12 mouse cellular contexts compared by ENCODE assay signal in genomic region chr3:115856484-115857022, GRCm38 (mm10). TPM values are rescaled to one million over a fixed set of nuclear protein-coding genes. Genes with fewer than 3 reads are reported as not detected.
A peak's percentile ranks its signal among the peaks of the same experiment; 100 is the strongest.
DNase-seq lines count a peak whose midpoint lies in the region; ATAC-seq lines count a peak whose summit lies in the region.
"Had no signal": no experiment of that assay in that cellular context is flagged by ENCODE, and none has a peak within 500 bp of the region (broad histone marks: within the 10 kb centered on the region; RNA-seq: fewer than 3 reads in every experiment).

No protein-coding gene starts in this region.

- H3K9me3 ChIP-seq in forebrain, embryonic 15.5 days: no peaks in the 10 kb centered on the region
- H3K9me3 ChIP-seq in midbrain, embryonic 10.5 days (replicated peaks): no peaks in the 10 kb centered on the region
- no peaks in the 10 kb centered on the region for H3K9me3 ChIP-seq in intestine, embryonic 15.5 days
- H3K9me3 ChIP-seq in kidney, embryonic 16.5 days (ENCODE audit: low read length): no peaks in the 10 kb centered on the region
- H3K9me3 ChIP-seq: limb, embryonic 13.5 days had no signal

- no peak overlapping the region for H3K9ac ChIP-seq in forebrain, embryonic 15.5 days (replicated peaks)
- H3K9ac ChIP-seq in intestine, embryonic 15.5 days: no peak overlapping the region
- no peak overlapping the region for H3K9ac ChIP-seq in kidney, embryonic 16.5 days (replicated peaks; ENCODE audit: low read length)
- H3K9ac ChIP-seq: limb, embryonic 13.5 days had no signal

- no peaks in the 10 kb centered on the region for H3K27me3 ChIP-seq in forebrain, embryonic 15.5 days
- no peaks in the 10 kb centered on the region for H3K27me3 ChIP-seq in midbrain, embryonic 10.5 days (ENCODE audit: low read depth, poor library complexity, severe bottlenecking)
- no peaks in the 10 kb centered on the region for H3K27me3 ChIP-seq in intestine, embryonic 15.5 days (replicated peaks)
- no peaks in the 10 kb centered on the region for H3K27me3 ChIP-seq in kidney, embryonic 16.5 days (ENCODE audit: insufficient read depth, low read length)
- H3K27me3 ChIP-seq: limb, embryonic 13.5 days had no signal

- H3K4me1 ChIP-seq in forebrain, embryonic 15.5 days: peaks cover 23% of the 10 kb centered on the region
- peaks cover 37% of the 10 kb centered on the region for H3K4me1 ChIP-seq in midbrain, embryonic 10.5 days
- H3K4me1 ChIP-seq in intestine, embryonic 15.5 days (replicated peaks): no peaks in the 10 kb centered on the region
- no peaks in the 10 kb centered on the region for H3K4me1 ChIP-seq in kidney, embryonic 16.5 days (ENCODE audit: insufficient read depth, low read length)
- H3K4me1 ChIP-seq: limb, embryonic 13.5 days had no signal

- no peak overlapping the region for H3K4me3 ChIP-seq in forebrain, embryonic 15.5 days
- H3K4me3 ChIP-seq in midbrain, embryonic 10.5 days: no peak overlapping the region; the same call in 1 of the 2 replicates
- H3K4me3 ChIP-seq in intestine, embryonic 15.5 days (replicated peaks): no peak overlapping the region
- H3K4me3 ChIP-seq in kidney, embryonic 16.5 days (ENCODE audit: low read length): no peak overlapping the region
- H3K4me3 ChIP-seq: limb, embryonic 13.5 days had no signal

- H3K4me2 ChIP-seq in forebrain, embryonic 15.5 days (replicated peaks): 0 out of 2 replicates have a peak overlapping the region, but pooled peaks have one; percentile 1
- H3K4me2 ChIP-seq in intestine, embryonic 15.5 days (replicated peaks): no peak overlapping the region
- no peak overlapping the region for H3K4me2 ChIP-seq in kidney, embryonic 16.5 days (replicated peaks; ENCODE audit: low read depth, low read length)
- H3K4me2 ChIP-seq: limb, embryonic 13.5 days had no signal

- H3K27ac ChIP-seq in forebrain, embryonic 15.5 days (replicated peaks): peak overlapping the region; percentile 59
- peak overlapping the region; percentile 74; the same call in 1 of the 2 replicates for H3K27ac ChIP-seq in midbrain, embryonic 10.5 days (replicated peaks)
- no peak overlapping the region for H3K27ac ChIP-seq in intestine, embryonic 15.5 days
- no peak overlapping the region for H3K27ac ChIP-seq in kidney, embryonic 16.5 days (ENCODE audit: low read length)
- H3K27ac ChIP-seq: limb, embryonic 13.5 days had no signal

- peak; percentile 22 to 33 for DNase-seq in right cerebral cortex, postnatal 10 days (ENCODE audit: low spot score in 2 of 2)
- no peak for DNase-seq in right cerebral cortex, postnatal 4 days
- DNase-seq in midbrain, embryonic 10.5 days (ENCODE audit: low spot score): peak; percentile 25
- no peak for DNase-seq in thymus, adult 18-20 months
- DNase-seq: cerebellum, postnatal 25 days; heart, postnatal 4 days; kidney, postnatal 10 days; thymus, postnatal 25 days had no signal

- no peaks in the 10 kb centered on the region for H3K36me3 ChIP-seq in forebrain, embryonic 15.5 days
- no peaks in the 10 kb centered on the region for H3K36me3 ChIP-seq in midbrain, embryonic 10.5 days
- H3K36me3 ChIP-seq in intestine, embryonic 15.5 days: no peaks in the 10 kb centered on the region
- no peaks in the 10 kb centered on the region for H3K36me3 ChIP-seq in kidney, embryonic 16.5 days (ENCODE audit: insufficient read depth, low read length)
- H3K36me3 ChIP-seq: limb, embryonic 13.5 days had no signal

- peak; percentile 82 for ATAC-seq in forebrain, embryonic 15.5 days (replicated peaks)
- ATAC-seq in intestine, embryonic 15.5 days: no peak
- ATAC-seq in kidney, embryonic 16.5 days (ENCODE audit: low FRiP score, low TSS enrichment): no peak

- WGBS in forebrain, embryonic 15.5 days: 2% methylated on average over 8 of the region's 8 CpGs
- WGBS in midbrain, embryonic 10.5 days: 16% methylated on average over 8 of the region's 8 CpGs
- WGBS in intestine, embryonic 15.5 days: 38% methylated on average over 8 of the region's 8 CpGs
- 30% methylated on average over 8 of the region's 8 CpGs for WGBS in kidney, embryonic 16.5 days

RNA-seq across cellular contexts. Expression of gene Dph5, which starts 31.1 kb away (rescaled TPM):
- 28.8 and 29.4 TPM in 2 replicates for polyA plus RNA-seq in forebrain, embryonic 15.5 days (2015; fragmentation: Nextera tagmentation; extraction: Ambion mirVana)
- 29.5 and 31.0 TPM in 2 replicates for polyA plus RNA-seq in midbrain, embryonic 10.5 days (2016; fragmentation: Nextera tagmentation; extraction: Ambion mirVana)
- polyA plus RNA-seq in intestine, embryonic 15.5 days (2015; fragmentation: Nextera tagmentation; extraction: Ambion mirVana): 30.2 and 30.5 TPM in 2 replicates
- polyA plus RNA-seq in kidney, embryonic 16.5 days (2015; fragmentation: Nextera tagmentation; extraction: Ambion mirVana): 27.3 and 28.5 TPM in 2 replicates

Comparison
In these comparisons a context has a peak if more than half of its experiments do, and no peak if none do; other contexts are left out.
1. DNase-seq: peak in right cerebral cortex, postnatal 10 days (2 of 2) and midbrain, embryonic 10.5 days (single experiment); none in right cerebral cortex, postnatal 4 days (single experiment) and thymus, adult 18-20 months (0 of 2).
2. H3K27ac ChIP-seq: peak in forebrain, embryonic 15.5 days (single experiment) and midbrain, embryonic 10.5 days (single experiment); none in intestine, embryonic 15.5 days (single experiment) and kidney, embryonic 16.5 days (single experiment).